Mouse (Mus musculus): Measurements from ENCODE around the gene Patz1.

Patz1 gene

DNA sequence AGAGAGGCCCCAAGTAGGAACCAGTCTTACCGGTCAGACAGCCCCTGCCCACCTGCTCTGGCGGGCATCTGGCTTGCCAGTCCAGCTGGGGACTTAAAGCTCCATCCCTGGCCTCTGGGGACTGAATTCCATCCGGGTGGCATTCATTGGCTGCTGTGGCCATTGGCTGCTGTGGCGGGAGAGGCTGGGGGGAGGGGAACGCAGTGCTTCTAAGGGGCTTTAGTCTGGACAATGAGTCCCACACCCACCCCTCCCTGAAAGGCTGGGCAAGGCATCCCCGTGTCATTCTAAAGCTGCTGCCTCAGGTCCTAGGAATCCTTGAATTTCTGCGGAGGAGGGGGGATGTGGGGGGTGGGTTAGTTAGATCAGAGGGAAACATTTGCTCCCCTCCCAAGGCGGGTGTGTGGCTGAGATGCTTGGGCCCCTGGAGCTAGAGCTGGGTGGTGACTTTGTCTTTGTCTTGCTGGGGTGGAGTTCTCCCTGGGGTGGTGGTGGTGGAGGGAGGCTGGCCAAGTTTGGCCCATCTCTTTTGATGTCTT is 4.1 kb downstream of the Patz1 start:
- peak; percentile 32 for DNase-seq

- DNase-seq, result no peak
Measured at GRCm38 (mm10) chr11:3293361-3293760, 4.7 kb downstream of the Patz1 start.

GRCm38 (mm10) chr11:3294641-3295040 is 6.0 kb downstream of the Patz1 start:
- no peak for DNase-seq

GRCm38 (mm10) chr11:3296056-3296455 is 7.4 kb downstream of the Patz1 start:
- no peak for DNase-seq

DNA sequence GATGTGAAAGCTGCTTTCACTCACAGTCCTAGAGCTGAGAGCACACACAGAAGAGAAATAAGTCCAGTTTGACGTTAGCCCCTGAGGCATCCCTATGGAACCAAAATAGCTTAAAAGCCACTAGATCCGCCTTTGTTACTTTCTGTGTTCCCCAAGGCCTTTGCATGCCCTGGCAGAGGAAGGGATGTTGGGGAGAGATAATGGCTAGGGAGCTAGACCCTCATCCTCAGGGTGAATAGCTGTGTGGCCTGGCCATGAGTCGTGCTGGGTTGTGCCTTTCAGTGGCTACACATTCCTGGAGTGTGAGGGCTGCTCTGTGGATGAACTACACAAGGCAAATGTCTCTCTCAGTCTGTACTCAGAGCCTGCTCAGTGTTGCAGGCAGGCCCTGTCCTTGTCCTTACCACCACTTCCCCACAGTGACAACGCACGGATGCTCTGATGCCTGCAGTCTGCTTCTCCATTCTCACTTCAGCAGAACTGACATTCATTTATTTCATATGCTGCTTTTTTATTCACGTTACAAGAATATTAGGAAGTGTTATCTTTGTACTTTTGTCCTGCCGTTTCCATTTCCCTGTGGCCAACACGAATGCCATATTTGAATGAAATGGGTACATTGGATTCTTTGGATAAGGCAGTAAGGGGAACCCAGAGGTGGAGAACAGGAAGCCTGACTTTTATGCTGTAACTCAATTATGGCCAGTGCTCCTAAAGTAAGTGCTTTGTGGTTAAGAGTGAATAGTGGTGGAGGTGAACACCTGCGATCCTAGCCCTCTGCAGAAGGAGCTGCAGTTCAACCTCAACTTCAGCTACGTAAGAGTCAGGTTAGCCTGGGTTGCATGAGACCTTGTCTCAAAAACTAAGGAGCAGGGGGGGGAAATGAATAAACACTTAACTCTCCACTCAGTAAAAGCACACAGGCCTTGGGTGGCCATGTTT is 9.5 kb downstream of the Patz1 start:
- no peak for DNase-seq

DNA sequence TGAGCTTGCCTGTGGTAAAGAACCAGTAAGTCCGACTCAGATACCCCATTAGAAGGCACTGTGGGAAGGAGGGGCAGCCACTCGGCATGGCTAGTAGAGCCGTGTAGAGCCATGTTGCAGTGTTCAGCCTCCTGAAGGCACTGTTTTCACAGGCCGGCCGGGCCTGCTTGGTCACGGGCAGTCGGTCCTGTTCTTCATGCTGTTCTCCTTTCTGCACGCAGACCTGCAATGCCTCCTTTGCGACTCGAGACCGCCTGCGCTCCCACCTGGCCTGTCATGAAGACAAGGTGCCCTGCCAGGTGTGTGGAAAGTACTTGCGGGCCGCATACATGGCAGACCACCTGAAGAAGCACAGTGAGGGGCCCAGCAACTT is 10.1 kb downstream of the Patz1 start:
- no peak for DNase-seq

- DNase-seq, result no peak
Measured at GRCm38 (mm10) chr11:3301075-3301474, 12.4 kb downstream of the Patz1 start.

- no peak for DNase-seq
Measured at GRCm38 (mm10) chr11:3302385-3302784, 13.7 kb downstream of the Patz1 start.

DNA sequence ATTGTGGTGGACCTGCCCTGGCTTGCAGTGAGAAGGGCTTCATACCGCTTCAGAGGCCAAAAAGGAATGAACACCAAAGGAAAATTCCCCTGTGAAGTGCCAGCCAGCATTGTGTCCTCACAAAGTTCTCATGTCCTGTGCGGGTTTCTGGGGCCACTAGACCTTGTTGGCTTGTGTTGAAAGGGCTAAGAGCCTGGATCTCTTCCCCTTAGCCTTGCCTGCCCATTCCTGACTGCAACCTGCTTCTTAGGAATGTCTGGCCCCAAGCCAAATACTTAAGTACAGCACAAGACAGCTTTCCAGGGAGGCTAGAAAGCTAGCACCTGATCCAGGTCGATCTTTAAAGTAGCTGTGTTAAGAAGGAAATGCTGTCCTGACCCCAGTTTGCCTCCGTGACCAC is 14.1 kb downstream of the Patz1 start:
- no peak for DNase-seq

GRCm38 (mm10) chr11:3305821-3306220 is 17.1 kb downstream of the Patz1 start:
- DNase-seq, result no peak

GRCm38 (mm10) chr11:3307875-3308274 is 19.2 kb downstream of the Patz1 start:
- DNase-seq, result no peak

DNA sequence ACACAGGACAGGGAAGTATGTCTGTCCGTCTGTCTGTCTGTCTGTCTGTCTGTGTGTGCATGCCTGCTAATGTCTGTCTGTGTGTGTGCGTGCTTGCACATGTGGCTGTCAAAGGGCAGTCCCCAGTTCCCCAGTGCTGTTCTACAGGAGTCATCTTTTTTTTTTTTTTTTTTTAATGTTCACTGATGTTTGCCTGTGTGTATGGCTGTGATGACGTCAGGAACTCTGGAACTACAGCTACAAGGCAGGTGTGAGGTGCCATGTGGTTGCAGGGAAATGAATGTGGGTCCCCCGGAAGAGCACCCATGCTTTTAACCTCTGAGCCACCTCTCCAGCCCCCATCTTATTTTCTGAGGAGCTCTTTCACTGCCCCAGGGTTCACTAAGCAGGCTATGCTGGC is 21.2 kb downstream of the Patz1 start:
- no peak for DNase-seq

DNA sequence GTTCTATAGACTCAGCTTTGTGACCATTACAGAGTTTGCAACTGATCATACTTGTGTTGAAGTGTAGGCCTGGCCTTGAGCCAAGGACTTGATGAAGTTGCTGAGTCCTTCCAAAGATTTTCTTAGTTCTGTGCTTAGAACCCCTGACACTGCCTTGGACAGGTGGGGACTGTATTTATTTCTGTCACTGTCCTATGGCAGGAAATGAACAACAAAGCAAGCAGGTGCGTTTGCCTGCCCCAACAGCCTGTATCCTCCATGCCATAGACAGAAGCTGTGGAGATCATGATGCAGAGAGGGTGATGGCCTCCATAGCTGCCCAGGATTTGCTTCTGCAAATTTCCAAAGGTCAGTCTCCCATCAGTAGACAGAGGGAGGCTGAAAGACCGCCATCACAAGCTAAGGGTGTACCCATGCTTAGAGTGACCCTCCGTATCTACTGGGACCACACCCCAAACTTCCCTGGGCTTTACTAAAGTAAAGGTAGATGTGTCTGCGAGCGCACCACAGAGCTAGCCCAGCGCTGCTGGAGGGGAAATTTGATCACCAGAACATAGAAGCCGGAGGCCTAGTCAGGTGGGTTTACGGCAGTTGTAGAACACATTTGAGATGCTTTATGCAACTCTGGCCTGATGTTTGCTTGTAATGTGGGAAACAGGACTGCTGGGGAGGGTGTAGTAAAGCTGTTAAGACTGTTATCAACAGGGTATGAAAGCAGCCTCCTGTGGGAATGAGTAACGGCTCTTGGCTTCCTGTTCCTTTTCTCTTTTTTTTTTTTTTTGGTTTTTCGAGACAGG is 22.3 kb downstream of the Patz1 start:
- no peak for DNase-seq

DNA sequence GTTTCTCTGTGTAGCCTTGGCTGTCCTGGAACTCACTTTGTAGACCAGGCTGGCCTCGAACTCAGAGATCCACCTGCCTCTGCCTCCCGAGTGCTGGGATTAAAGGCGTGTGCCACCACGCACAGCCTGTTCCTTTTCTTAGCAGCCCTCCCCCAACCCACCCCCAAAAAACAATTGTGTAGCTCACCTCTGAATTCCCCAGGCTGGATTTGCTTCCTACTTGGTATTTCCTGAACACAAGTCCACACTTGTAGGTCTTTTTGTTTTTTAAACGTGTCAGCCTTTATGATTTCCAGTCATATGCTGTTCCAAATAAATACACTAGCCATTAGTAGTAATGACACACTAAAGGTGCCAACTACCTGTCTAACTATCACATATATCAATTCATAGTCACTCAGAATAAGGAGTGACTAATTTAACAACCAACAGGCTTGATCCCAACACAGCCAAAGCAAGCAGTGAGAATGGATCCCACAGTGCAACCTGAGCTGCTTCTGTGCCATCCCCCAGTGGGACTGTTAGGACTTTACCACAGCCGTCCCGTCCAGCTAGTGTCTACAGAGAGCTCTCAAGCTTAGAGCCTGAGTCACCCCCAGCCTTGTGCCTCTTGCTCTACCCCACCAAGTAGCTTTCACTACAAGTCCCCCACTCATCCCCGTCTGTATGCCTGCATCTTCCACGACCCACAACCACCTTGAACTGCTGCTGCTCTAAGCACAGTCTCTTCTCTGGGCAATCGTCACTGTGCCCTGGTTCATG is 23.1 kb downstream of the Patz1 start:
- no peak for DNase-seq

- DNase-seq, result no peak
Measured at GRCm38 (mm10) chr11:3313294-3313693, 24.6 kb downstream of the Patz1 start.

DNA sequence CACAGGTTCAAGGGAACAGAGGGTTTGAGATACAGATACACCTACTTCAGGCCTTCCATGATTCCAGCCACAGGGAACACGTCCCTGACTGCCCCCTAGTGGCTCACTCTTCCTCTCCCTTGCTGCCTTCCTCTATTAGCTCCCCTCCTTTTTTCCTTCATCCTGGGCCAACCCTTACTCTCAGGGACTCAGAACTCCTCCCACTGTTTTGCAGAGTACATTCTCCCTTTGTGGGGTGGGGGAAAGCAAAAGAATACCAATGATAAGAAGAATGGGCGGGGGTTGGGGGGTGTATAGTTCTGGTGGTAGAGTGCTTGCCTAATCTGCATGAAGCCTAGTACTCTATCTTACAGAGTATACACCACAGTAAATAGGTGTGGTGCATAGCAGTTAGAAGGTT is 25.5 kb downstream of the Patz1 start:
- peak; percentile 68 for DNase-seq

DNA sequence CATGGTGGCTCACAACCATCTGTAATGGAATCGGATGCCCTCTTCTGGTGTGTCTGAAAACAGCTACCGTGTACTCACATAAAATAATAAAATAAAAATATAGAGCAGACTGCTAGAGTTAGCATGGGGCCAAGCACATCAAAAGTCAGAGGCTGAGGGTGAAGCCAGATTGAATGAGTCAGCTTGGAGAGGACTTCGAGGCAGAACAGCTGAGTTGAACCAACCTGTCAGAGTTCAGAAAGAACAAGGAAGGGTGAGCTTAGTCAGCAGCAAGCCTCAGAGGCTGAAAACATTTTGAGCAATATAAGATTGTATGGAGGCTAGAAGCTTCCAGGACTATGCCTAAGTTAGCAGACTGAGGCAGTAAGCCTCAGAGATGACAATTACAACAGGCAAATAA is 29.6 kb downstream of the Patz1 start:
- DNase-seq, result no peak

DNA sequence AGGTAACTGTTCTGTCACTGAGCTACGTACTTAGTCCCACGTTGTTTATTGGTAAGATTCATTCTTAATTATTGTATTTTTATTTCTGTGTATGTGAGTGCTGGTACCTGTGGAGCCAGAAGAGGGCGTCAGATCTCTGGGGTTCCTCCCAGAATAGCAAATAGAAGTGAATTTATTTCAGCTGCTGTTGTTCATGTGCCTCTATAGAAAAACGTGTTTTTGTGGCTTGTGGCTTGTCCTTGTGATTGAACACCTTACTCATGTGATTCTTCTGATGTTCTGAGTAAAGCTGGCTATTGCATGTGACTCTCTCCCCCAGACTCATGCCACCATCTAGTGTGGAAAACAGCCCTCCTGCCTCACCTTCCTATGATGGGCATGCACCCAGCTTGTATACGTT is 39.6 kb downstream of the Patz1 start:
- DNase-seq, result no peak

- no peak for DNase-seq
Measured at GRCm38 (mm10) chr11:3328806-3329775, 40.4 kb downstream of the Patz1 start.

- no peak for DNase-seq
Measured at GRCm38 (mm10) chr11:3329891-3330451, 41.3 kb downstream of the Patz1 start, which contains the start of gene Pik3ip1. Gene Pik3ip1 (plus strand): TSS chr11:3330401.

DNA sequence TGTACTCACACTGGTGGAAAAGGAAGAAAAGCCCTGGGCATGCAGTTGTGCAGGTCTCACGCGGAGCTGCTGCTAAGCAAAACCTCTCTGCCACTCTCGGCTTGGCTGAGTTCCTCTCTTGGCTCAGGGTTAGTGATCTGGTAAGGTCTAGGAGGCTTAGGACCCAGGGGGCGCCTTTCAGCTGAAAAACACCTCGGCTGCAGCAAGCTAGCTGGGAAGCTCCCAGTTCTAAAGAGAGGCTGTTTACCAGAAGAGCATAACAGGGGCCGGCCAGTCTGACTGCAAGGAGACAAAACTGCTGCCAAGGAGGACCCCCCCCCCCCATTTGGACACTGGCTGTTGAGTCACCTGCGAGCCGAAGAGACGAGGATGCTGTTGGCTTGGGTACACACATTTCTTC is 41.9 kb downstream of the Patz1 start:
- DNase-seq, result peak; percentile 91
